Mouse (Mus musculus) kidney, adult 2 months (tissue): ENCODE measurements around the gene Kcnab1. TPM values are rescaled to one million over a fixed set of nuclear protein-coding genes. Genes with fewer than 3 reads are reported as not detected.

Source experiments
- DNase-seq: peaks from one replicate; pipeline ENCODE4 v3.0.0; 2021
- H3K27ac ChIP-seq: fragments of 200-500 bp; 2 replicates; pipeline ENCODE4 v1.5.1; 2012; ENCODE audit warnings: low read depth, low read length, control low read depth, inconsistent platforms; ENCODE audit not compliant: insufficient read depth
- H3K27me3 ChIP-seq: fragments of 200-500 bp; replicated peaks from 2 replicates; pipeline ENCODE4 v1.6.1; 2012; ENCODE audit warnings: mild to moderate bottlenecking, moderate library complexity, low read length, inconsistent platforms; ENCODE audit not compliant: control insufficient read depth, insufficient read depth
- H3K36me3 ChIP-seq: fragments of 200-500 bp; 2 replicates; pipeline ENCODE4 v1.6.1; 2012; ENCODE audit warnings: mild to moderate bottlenecking, moderate library complexity, low read length, inconsistent platforms; ENCODE audit not compliant: control insufficient read depth, insufficient read depth
- H3K4me1 ChIP-seq: fragments of 200-500 bp; 2 replicates; pipeline ENCODE4 v1.6.1; 2011; ENCODE audit warnings: low read length; ENCODE audit not compliant: control insufficient read depth, insufficient read depth
- H3K4me3 ChIP-seq: fragments of 200-500 bp; 2 replicates; pipeline ENCODE4 v1.5.1; 2011; ENCODE audit warnings: mild to moderate bottlenecking, low read depth, low read length, control low read depth; ENCODE audit not compliant: insufficient read depth
- CTCF ChIP-seq: fragments of 200-500 bp; conservative IDR thresholded peaks from 2 replicates; pipeline ENCODE4 v1.5.1; 2011; ENCODE audit warnings: low read depth, mild to moderate bottlenecking, control low read depth, low read length, moderate library complexity, mixed read lengths; ENCODE audit not compliant: insufficient read depth, insufficient read length
- POLR2A ChIP-seq: fragments of 200-500 bp; IDR thresholded peaks from one replicate; pipeline ENCODE4 v1.6.1; 2011; ENCODE audit warnings: low read depth, low read length, control low read depth
- WGBS: fragments of 180-500 bp; shearing (Covaris S2); methylation state at CpG from one replicate; pipeline ENCODE4 v1.1.7; 2018; 5-methylcytosine and 5-hydroxymethylcytosine counted together
- polyA plus RNA-seq: library from polyadenylated mRNA; depleted of rRNA; stranded (reverse); fragments of >200 nt; gene quantifications from 2 replicates; pipeline ENCODE4 v1.2.3, GENCODE M21; 2012

Gene Kcnab1
- polyA plus RNA-seq, 1 experiment: 0.59 TPM

DNA sequence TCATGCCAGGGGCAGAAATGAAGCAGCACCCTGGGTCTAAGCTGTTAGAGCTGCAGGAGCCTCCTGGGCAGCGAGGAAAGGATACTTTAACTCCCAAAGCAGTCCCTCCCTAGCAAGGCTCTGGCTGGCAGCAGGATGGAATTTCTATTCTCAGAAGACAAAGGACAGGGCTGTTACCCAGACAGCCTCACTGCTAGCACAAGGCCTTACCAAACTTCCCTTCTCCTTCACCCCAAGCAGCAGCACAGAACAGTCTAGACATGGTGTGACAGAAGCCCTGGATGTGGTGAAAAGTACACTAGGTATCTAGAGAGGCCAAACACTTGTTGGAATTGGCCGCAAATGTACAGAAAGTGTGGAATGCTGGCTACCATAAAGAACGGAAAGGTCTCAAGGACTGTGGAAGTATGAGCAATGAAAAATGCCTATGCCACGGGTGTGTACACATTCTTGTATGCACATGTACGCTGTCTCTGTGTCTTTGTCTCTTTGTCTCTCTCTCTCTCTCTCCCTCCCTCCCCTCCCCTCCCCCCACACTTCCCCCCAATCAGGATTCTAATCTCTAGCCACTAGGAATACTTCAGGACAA lies 264.5 kb downstream of the Kcnab1 start:
- 86% methylated on average over 5 of the region's 5 CpGs for WGBS
- Histone ChIP-seq H3K4me3 (no peak overlapping the region), H3K36me3 (peaks cover 3% of the 10 kb centered on the region; the same call in 1 of the 2 replicates), H3K27me3 (no peaks in the 10 kb centered on the region), H3K4me1 (no peaks in the 10 kb centered on the region), H3K27ac (no peak overlapping the region)
- no peak for DNase-seq
- TF ChIP-seq CTCF: no peak
- TF ChIP-seq POLR2A: no peak

DNA sequence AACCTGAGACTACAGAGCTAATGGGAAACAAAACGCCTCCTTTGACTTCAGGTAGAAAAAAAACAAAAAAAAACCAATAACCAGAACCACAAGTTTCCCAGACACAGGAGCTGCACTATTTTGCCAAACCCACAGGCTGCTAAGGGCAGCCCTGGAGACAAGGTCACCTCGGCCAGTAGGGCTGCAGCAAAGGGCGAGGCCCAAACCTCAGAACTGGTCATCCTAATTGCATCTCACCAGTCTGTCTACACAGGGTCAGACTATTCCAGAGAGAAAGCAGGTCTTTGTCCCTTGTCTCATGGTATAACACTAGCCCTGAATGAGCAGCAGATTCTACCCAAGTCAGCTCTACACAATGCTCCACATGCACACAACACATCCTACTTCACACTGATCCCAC lies 265.5 kb downstream of the Kcnab1 start:
- WGBS: 88% methylated on average over 3 of the region's 3 CpGs
- Histone ChIP-seq H3K36me3 (peaks cover 3% of the 10 kb centered on the region; the same call in 1 of the 2 replicates), H3K4me3 (no peak overlapping the region), H3K27ac (no peak overlapping the region), H3K27me3 (no peaks in the 10 kb centered on the region), H3K4me1 (no peaks in the 10 kb centered on the region)
- DNase-seq: no peak
- TF ChIP-seq POLR2A (no peak), CTCF (no peak)

DNA sequence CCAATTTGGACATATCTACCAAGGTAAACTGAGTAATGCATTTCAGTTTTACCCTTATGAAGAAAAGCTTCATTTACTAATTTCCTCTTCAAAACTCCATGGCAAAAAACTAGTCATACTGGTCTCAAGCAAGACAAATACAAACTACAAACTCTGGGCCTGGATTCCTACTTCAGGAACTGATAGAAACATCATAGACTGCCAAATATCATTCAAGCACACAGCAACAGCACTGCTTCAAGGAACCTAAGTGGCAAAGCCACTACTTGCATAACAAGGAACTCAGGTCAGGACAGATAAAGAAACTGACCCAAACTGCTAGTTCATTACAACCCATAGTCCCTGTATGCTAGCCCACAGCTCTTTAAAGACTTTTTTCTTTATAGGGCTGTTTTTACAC lies 269.5 kb downstream of the Kcnab1 start:
- H3K27me3 ChIP-seq: no peaks in the 10 kb centered on the region
- H3K4me3 ChIP-seq: no peak overlapping the region
- no peaks in the 10 kb centered on the region for H3K4me1 ChIP-seq
- DNase-seq: no peak
- no peak for TF ChIP-seq CTCF
- peaks cover 4% of the 10 kb centered on the region for H3K36me3 ChIP-seq
- H3K27ac ChIP-seq: no peak overlapping the region

DNA sequence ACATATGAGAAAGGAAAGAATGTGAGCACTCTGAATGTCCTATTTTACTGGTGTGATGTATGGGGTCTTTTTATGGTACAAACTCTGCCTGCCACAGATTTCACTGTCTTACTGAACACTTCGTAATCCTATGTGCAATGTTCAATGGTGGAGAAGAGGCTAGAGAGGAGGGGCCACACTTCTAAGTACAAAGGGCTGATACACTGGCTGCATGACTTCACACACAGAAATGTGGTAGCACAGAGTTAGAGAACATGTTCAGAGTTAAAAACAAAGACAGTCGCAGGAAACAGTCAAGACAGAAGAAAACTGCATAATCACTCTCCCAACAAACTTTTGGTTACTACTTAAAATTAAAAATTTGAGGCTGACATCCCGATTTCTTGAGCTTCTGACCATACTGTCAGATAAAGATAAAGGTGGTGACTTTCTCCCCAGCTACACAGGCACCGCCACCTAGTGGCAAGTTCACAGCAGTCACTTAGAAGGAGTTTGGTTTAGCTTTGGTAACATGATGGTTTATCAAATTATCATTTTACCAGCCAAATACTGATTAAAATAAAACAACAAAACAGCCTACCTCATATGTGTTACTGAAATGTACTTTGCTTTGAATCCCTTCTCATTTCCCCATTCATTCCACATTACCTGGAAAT lies 270.8 kb downstream of the Kcnab1 start:
- no peak overlapping the region for H3K27ac ChIP-seq
- 56% methylated on average over 4 of the region's 4 CpGs for WGBS
- no peaks in the 10 kb centered on the region for H3K27me3 ChIP-seq
- H3K4me3 ChIP-seq: no peak overlapping the region
- H3K36me3 ChIP-seq: peaks cover 6% of the 10 kb centered on the region
- TF ChIP-seq POLR2A (no peak), CTCF (peak; percentile 76)
- peak; percentile 38 for DNase-seq
- H3K4me1 ChIP-seq: no peaks in the 10 kb centered on the region

DNA sequence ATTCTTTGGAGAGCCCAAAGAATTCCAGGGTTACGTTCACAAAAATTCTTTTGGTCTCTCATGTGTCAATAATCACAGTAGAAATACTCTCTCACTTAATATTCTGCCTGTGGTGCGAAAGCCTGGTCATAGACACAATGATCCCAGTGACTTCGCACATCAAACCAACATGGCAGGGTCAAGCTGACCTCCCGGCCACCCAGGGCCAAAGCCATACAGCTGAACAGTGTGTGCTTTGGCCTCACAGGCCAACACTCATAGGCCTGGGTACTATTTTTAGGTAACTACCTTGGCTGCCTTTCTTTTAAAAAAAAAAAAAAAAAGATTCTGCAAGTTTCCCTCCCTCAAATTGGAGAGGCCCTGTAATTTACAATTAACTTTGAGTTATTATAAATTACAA lies 271.9 kb downstream of the Kcnab1 start:
- Histone ChIP-seq H3K36me3 (peaks cover 7% of the 10 kb centered on the region), H3K4me3 (no peak overlapping the region), H3K27me3 (no peaks in the 10 kb centered on the region), H3K27ac (no peak overlapping the region), H3K4me1 (no peaks in the 10 kb centered on the region)
- TF ChIP-seq POLR2A (no peak), CTCF (no peak)
- 67% methylated on average over 4 of the region's 4 CpGs for WGBS
- DNase-seq: no peak

DNA sequence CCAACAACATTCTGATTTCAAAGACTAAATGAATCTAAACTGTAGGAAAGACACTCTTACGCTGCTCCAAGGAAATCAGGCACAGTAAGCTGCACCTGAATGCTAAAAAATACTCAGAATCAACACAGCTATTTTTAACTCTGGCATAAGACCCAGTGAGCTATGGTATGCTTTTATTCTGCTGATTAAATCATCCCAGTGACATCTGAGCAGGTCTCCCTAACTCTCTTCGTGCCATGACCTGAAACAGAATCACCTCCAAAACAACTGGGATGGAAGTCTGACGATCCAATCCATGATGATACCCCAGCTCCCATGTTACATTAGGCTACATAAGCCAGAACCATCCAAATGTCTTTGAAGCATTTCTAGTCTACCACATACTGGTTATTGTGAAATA lies 275.2 kb downstream of the Kcnab1 start:
- Histone ChIP-seq H3K27ac (no peak overlapping the region), H3K4me3 (no peak overlapping the region), H3K4me1 (no peaks in the 10 kb centered on the region), H3K36me3 (peaks cover 11% of the 10 kb centered on the region), H3K27me3 (no peaks in the 10 kb centered on the region)
- 61% methylated on average over 3 of the region's 3 CpGs for WGBS
- DNase-seq: no peak
- TF ChIP-seq CTCF (no peak), POLR2A (no peak)

DNA sequence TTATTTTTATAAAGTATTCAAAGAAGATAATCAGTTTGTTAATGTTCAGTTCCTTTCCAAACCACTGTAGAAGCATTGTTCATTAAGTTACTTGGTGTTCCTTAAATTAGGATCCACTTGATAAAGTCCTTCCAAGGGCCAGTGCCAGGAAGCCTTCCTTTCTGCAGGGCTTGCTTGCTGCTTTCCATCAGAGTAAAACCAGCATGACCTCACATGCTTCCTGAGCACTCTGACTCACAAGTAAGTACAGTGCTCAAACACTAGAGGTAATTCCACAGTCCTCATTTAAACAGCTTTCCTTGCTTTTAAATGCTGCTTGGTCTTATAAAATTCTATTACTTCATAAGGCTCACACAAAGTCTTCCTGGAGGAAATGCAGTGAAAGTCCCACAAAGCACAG lies 276.6 kb downstream of the Kcnab1 start:
- no peaks in the 10 kb centered on the region for H3K4me1 ChIP-seq
- no peaks in the 10 kb centered on the region for H3K27me3 ChIP-seq
- peaks cover 11% of the 10 kb centered on the region for H3K36me3 ChIP-seq
- H3K4me3 ChIP-seq: no peak overlapping the region
- no peak for TF ChIP-seq CTCF
- no peak for TF ChIP-seq POLR2A
- no peak overlapping the region for H3K27ac ChIP-seq
- no peak for DNase-seq
